Mouse (Mus musculus): ENCODE results near the gene Krtap29-1.

Krtap29-1 gene

GRCm38 (mm10) chr11:99978953-99979352 is at the start of gene Krtap29-1:
Gene Krtap29-1, minus strand, starts transcription at chr11:99979053.
- no peak for DNase-seq

DNA sequence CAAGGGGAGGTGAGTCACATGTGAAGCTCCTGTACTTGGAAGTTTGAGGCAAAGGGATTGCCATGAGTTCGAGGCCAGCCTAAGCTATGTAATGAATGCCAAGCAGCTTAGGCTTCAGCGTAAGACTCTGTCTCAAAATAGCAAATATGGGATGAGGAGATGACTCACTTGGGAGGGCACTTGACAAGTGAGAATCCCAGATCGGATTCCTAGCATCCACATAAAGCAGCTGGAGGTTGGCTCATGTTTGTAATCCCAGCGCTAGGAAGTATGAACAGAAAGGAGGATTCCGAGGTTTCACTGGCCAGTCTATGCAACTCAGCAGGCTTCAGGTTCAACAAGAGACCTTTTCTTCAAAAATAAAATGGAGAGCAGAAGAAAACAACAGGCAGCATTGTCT is 42.6 kb upstream of the Krtap29-1 start:
- DNase-seq, result no peak

DNA sequence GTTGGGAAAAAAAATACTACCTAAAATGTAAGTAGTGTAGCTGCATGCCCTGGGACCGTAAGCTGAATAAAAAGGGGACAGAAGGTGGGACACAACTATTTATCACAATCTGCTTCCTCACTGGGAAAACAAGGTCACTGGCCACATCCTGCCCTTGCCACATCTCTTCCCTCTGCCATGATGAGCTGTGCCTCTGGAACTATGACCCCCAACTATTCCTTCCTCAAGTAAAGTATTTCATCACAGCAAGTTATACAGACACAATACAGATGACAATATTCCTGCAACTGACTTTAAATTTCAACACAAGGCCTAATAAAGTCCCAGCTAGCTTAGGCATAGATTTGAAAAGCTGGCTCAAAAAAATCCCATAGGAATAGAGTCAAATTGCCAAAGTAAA is 40.6 kb upstream of the Krtap29-1 start:
- DNase-seq, result no peak

DNA sequence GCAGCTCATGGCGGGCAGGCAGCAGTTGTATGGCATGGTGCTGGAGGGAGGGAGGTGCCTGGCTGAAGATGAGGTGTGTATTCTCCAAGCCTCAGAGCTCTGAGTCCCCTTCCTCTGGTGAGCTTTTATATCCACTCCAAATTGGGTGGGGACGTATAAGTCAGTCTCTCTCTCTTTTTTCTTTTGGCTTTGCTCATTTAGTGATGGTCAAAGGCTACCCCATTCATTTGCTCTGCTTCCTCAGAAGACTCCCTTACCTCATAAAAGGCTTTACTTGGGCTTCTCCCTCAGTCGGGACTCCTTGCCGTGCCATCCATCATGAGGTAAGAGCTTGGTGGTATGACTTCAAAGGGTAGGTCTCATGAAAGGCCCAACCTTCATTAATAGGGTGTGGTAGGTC is 37.3 kb upstream of the Krtap29-1 start, which contains the start of gene Krt33a:
Krt33a (minus strand) TSS at position 101 of the 400 bp plus-strand sequence.
- no peak for DNase-seq

DNA sequence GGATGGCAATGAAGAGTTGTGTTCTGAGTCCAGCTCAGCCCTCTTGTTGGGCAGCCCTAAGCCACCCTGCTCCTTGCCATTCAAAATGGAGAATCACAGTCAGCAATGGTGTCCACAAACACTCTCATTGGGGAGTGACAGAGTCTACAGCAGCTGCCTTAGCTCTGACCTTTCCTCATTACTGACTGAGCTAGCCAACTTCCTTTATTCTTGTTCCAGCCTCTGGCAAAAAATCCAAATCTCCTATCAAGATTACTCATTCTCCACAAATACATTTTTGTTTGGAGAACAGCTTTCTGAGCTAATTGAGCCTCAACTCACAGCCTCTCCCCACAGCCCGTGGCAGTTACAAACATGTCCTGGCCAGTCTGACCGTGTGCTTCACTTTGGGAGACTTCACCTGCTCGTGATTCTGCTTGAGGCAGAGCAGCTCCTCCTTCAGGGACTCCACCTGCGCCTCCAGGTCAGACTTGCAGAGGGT is 34.9 kb upstream of the Krtap29-1 start:
- DNase-seq, result no peak

GRCm38 (mm10) chr11:100010682-100011081 is 31.8 kb upstream of the Krtap29-1 start:
- DNase-seq, result no peak

DNA sequence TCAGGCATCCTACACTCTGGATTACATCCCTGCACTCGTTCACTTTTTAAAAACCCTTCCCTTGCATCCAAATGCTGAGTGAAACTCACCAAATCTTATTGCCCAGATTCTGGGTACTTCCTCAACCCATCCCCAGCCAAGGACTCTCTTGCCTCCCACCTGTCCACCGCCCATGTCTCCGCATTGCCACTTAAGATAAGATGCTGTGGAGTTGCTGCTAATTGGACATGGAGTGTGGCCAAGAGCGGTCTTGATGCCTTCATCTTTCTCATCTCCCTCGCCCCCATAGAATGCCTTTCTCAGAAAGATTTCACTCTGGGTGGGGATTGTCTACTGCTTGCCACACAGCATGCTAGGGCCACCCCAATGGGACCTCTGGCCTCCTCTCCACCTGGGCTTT is 29.5 kb upstream of the Krtap29-1 start:
- no peak for DNase-seq

DNA sequence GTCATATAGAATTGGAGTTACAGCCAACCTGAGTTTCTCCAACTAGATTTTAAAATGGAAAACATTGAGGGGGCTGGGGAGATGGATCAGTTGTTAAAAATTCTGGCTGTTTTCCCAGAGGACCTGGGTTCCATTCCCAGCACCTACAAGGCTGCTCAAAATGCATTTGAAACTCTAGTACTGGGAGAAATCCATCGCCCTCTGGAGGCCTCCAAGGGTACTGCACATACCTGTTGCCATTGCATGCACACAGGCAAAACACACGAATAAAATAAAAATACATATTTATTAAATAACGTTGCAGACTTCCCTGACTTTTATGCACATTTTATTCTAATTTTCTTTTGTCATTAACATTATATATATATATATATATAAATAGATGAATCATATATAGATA is 27.8 kb upstream of the Krtap29-1 start:
- no peak for DNase-seq

GRCm38 (mm10) chr11:100005905-100006304 is 27.1 kb upstream of the Krtap29-1 start:
- no peak for DNase-seq

- peak; percentile 53 for DNase-seq
Measured at GRCm38 (mm10) chr11:100004846-100005245, 26.0 kb upstream of the Krtap29-1 start.

DNA sequence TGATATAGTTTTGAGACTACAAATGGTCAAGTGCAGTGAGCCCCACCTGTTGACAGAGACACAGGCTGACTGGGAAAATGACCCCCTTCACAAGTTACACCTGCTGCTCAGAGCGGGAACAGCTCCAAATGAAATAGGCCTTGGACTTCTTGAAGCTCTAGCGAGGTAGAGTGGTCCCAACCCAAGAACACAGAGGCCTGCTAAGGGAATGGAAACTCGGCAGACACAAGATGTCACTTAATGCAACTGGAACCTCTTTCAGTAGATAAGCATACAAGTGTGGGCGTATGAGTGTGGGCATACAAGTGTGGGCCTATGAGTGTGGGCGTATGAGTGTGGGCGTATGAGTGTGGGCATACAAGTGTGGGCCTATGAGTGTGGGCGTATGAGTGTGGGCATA is 20.2 kb upstream of the Krtap29-1 start:
- DNase-seq, result no peak

DNA sequence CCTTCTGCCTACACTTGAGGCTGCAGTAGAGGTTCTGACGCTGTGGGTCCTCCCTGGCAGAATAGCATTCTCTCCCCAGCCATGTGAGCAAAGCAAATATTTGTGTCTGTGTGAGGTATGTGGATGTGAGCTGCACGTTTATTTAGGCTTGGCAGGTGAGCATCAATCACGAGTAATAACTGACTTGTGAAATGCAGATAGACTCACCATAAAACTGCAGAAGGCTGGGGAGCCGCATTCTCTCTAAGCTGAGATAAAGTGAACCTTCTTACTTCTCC is 15.5 kb upstream of the Krtap29-1 start:
- no peak for DNase-seq

DNA sequence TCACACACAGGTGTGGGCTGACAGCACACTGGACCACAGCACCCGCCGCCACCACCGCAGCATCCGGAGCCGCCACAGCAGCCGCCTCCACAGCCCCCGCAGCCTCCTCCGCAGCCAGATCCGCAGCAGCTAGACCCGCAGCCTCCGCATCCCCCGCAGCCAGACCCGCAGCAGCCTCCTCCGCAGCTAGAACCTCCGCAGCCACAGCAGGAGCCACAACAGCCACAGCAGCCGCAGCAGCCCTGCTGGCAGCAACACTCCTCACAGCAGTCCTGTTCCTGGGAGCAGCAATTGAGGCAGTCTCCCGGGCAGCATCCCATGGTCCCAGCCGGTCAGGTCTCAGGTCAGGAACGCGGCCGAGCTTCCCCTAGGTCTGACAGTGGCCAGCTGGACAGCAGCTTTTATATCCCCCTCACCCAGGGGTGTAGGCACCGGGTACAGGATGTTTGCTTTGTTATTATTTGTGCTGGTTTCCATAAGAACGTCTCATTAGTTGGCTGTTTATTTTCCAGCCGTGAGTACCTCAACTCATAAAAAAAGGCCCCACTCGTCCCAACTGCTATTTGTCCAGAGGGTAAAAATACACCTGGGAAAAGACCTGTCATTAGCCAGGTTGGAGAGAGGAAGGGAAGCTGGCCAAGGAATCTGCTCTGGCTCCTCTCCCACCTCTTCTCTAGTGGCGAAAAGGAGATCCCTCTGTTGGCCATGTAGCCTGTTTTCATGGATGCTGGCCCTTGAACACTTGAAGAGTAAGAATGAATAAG is 14.9 kb upstream of the Krtap29-1 start, which contains the start of gene Krtap17-1:
Krtap17-1 (minus strand) TSS at position 375 of the 764 bp plus-strand sequence.
- peak; percentile 16 for DNase-seq

- DNase-seq, result no peak
Measured at GRCm38 (mm10) chr11:99990571-99990970, 11.7 kb upstream of the Krtap29-1 start.

DNA sequence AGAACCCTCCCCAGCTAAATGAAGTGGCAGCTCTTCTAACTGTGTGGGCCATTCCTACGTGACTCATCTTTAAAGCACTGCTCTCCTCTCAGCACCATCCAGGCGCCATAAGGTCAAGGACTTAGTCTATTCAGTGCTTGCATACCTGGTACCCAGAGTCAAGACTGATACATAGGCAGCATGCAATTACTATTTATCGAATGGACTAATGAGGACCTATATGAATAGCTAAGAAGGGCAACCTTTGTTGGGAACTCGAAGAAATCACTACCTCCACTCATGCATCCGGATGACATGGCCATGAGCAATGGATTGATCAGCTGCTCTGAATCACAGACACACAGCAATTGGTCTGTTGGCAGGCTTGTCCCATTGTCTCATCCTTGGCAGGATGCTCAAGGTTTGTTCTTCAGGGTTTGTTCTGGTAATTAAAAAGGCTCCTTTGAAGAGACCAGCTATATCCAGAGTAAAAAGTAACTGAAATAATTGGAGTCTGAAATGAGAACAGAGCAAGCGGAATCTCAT is 11.1 kb upstream of the Krtap29-1 start:
- DNase-seq, result no peak

DNA sequence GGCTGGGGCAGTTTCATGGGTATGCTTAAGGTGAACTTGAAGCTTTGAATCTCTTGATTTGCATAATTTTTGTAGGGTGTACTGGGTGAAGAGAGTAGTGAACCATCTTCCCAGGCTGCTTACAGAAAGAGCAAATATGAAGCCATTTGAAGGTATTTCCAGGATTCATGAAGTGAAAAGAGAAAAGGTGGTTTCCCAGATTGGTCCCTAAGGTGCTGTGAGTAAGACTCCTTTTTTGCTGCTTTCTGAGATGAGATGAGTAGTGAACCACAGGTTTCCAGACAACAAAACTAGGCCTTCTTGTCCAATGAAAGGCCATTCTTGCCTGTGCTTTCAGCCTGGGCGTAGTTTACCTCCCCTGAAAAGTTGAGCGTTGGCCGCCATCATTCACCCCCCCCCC is 9.7 kb upstream of the Krtap29-1 start:
- no peak for DNase-seq

GRCm38 (mm10) chr11:99986180-99986647 is 7.4 kb upstream of the Krtap29-1 start, which contains the start of gene Krtap16-1:
Gene Krtap16-1, minus strand, starts transcription at chr11:99986597.
- peak; percentile 5 for DNase-seq

GRCm38 (mm10) chr11:99985291-99986092 is 6.6 kb upstream of the Krtap29-1 start:
- peak; percentile 85 for DNase-seq

GRCm38 (mm10) chr11:99983442-99983841 is 4.6 kb upstream of the Krtap29-1 start:
- DNase-seq, result no peak

- DNase-seq, result no peak
Measured at GRCm38 (mm10) chr11:99982731-99983130, 3.9 kb upstream of the Krtap29-1 start.

DNA sequence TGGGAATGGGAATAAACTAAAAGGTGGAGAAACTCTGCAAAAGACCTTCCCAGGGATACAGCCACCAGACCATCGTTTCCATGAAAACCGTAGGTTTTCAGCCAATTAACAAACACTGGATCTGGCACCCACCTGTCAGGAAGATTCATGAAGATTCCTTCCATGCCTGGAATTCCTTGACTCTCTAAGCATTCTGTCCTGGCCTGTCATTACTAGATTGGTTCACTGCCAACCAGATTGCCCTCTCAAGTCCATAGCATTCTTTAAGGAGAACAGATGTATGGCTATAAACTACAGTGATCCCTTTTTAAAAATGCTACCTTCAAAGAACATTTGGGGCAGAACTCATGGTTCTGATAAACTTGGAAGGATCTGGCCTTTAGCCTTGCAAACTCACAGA is 12.9 kb downstream of the Krtap29-1 start:
- DNase-seq, result no peak

DNA sequence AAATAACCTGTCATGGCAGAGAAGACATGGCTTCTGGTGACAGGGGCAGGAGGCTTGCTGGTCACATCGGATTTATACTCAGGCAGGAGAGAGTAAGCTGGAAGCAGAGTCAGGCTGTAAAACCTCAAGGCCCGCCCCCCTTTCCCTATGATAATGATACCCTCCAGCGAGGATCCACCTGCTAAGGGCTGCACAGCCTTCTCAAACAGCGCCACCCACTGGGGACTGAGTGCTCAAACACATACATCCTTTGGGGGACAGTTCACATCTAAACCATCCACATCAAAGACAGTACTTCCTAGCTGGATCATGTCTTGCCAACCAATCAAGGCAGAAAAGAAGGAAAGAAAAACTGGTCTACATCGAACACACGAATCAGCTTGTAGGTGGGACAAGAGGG is 14.6 kb downstream of the Krtap29-1 start:
- no peak for DNase-seq

GRCm38 (mm10) chr11:99948175-99948574 is 30.7 kb downstream of the Krtap29-1 start, which contains the start of gene Krtap9-5:
Gene Krtap9-5, plus strand, starts transcription at chr11:99948475.
- no peak for DNase-seq

Data from cerebellum, adult 8-10 months (tissue).